Mouse (Mus musculus): ENCODE measurements around the gene Gprin3.

GRCm38 (mm10) chr6:59414816-59415215 lies 11.3 kb downstream of the Gprin3 start:
- TF ChIP-seq GATA1 (IDR thresholded peaks at IDR 0.05; ENCODE audit: borderline replicate concordance, low read length), result no peak
- no peak for TF ChIP-seq FLI1 (IDR thresholded peaks at IDR 0.05; ENCODE audit: low read length)

Data from megakaryocyte, embryonic 14.5 days (primary cell).